Mouse (Mus musculus): ENCODE data around the gene Creld2.
A peak's percentile ranks its signal among the peaks of the same experiment; 100 is the strongest.

Gene Creld2

GRCm38 (mm10) chr15:88854119-88854968, 34.9 kb downstream of the Creld2 start:
- DNase-seq, result no peak

- no peak for DNase-seq
Observed at GRCm38 (mm10) chr15:88854969-88855830, 35.8 kb downstream of the Creld2 start.

GRCm38 (mm10) chr15:88855896-88856417, 36.5 kb downstream of the Creld2 start:
- no peak for DNase-seq

- DNase-seq, result no peak
Observed at GRCm38 (mm10) chr15:88856613-88857012, 37.2 kb downstream of the Creld2 start.

- no peak for DNase-seq
Observed at GRCm38 (mm10) chr15:88857361-88857760, 37.9 kb downstream of the Creld2 start.

- no peak for DNase-seq
Observed at GRCm38 (mm10) chr15:88858141-88858541, 38.7 kb downstream of the Creld2 start.

- DNase-seq, result no peak
Observed at GRCm38 (mm10) chr15:88858707-88859106, 39.3 kb downstream of the Creld2 start.

- no peak for DNase-seq
Observed at GRCm38 (mm10) chr15:88859206-88859970, 39.9 kb downstream of the Creld2 start.

- no peak for DNase-seq
Observed at GRCm38 (mm10) chr15:88860781-88861180, 41.3 kb downstream of the Creld2 start.

- peak; percentile 99 for DNase-seq
Observed at GRCm38 (mm10) chr15:88861772-88862622, 42.6 kb downstream of the Creld2 start, which contains the start of gene Pim3. TSS of gene Pim3 (plus strand) at chr15:88862186.

GRCm38 (mm10) chr15:88862881-88863694, 43.6 kb downstream of the Creld2 start:
- peak; percentile 56 for DNase-seq

- DNase-seq, result peak; percentile 96
Observed at GRCm38 (mm10) chr15:88863695-88864231, 44.3 kb downstream of the Creld2 start.

- no peak for DNase-seq
Observed at GRCm38 (mm10) chr15:88864270-88865030, 45.0 kb downstream of the Creld2 start.

GRCm38 (mm10) chr15:88865061-88865460, 45.6 kb downstream of the Creld2 start:
- DNase-seq, result no peak

GRCm38 (mm10) chr15:88865888-88866695, 46.6 kb downstream of the Creld2 start:
- no peak for DNase-seq

GRCm38 (mm10) chr15:88866934-88867356, 47.5 kb downstream of the Creld2 start:
- DNase-seq, result no peak

GRCm38 (mm10) chr15:88867368-88868023, 48.0 kb downstream of the Creld2 start:
- DNase-seq, result peak; percentile 46
